Mouse (Mus musculus) liver, embryonic 13.5 days (tissue): Measurements from ENCODE around the gene Ric8a. TPM values are rescaled to one million over a fixed set of nuclear protein-coding genes. Genes with fewer than 3 reads are reported as not detected.

ENCODE experiments used
- ATAC-seq: fragments of 200-750 bp; cut with Nextera tagmentation; 2 replicates; pipeline ENCODE4 v1.8.0; 2017; ENCODE audit warnings: low read depth, mild to moderate bottlenecking, moderate number of reproducible peaks, moderate library complexity
- DNase-seq: peaks from one replicate; pipeline ENCODE4 v3.0.0; 2022
- H3K27ac ChIP-seq: fragments of 300-500 bp; sonication (generic); 2 replicates; pipeline ENCODE4 v1.5.1; 2015; ENCODE audit warnings: moderate library complexity, mild to moderate bottlenecking, inconsistent platforms
- H3K27me3 ChIP-seq: fragments of 300-500 bp; sonication (generic); 2 replicates; pipeline ENCODE4 v1.6.1; 2015; ENCODE audit warnings: mild to moderate bottlenecking, inconsistent platforms
- H3K36me3 ChIP-seq: fragments of 300-500 bp; sonication (generic); 2 replicates; pipeline ENCODE4 v1.6.1; 2015; ENCODE audit warnings: mild to moderate bottlenecking, inconsistent platforms
- H3K4me1 ChIP-seq: fragments of 300-500 bp; sonication (generic); replicated peaks from 2 replicates; pipeline ENCODE4 v1.6.1; 2015; ENCODE audit warnings: inconsistent platforms
- H3K4me2 ChIP-seq: fragments of 300-500 bp; sonication (generic); 2 replicates; pipeline ENCODE4 v1.6.1; 2015; ENCODE audit warnings: inconsistent platforms, mild to moderate bottlenecking, moderate library complexity
- H3K4me3 ChIP-seq: fragments of 300-500 bp; sonication (generic); replicated peaks from 2 replicates; pipeline ENCODE4 v1.5.1; 2015; ENCODE audit warnings: mild to moderate bottlenecking, inconsistent platforms
- H3K9ac ChIP-seq: fragments of 300-500 bp; sonication (generic); 2 replicates; pipeline ENCODE4 v1.6.1; 2015; ENCODE audit warnings: mild to moderate bottlenecking, inconsistent platforms
- H3K9me3 ChIP-seq: fragments of 300-500 bp; sonication (generic); replicated peaks from 2 replicates; pipeline ENCODE4 v1.6.1; 2016; ENCODE audit warnings: inconsistent platforms
- WGBS: fragments of 180-500 bp; shearing (Covaris S2); methylation state at CpG from one replicate; pipeline ENCODE4 v1.1.7; 2015; ENCODE audit not compliant: insufficient replicate concordance; 5-methylcytosine and 5-hydroxymethylcytosine counted together
- polyA plus RNA-seq: library from polyadenylated mRNA; unstranded; fragments of >200 nt; fragmentation: Nextera tagmentation; extraction: Ambion mirVana; gene quantifications from 2 replicates; pipeline ENCODE4 v1.2.1, GENCODE M21; 2015

The Ric8a gene
- polyA plus RNA-seq, 1 experiment from 2014 or later, result 25.1 TPM

DNA sequence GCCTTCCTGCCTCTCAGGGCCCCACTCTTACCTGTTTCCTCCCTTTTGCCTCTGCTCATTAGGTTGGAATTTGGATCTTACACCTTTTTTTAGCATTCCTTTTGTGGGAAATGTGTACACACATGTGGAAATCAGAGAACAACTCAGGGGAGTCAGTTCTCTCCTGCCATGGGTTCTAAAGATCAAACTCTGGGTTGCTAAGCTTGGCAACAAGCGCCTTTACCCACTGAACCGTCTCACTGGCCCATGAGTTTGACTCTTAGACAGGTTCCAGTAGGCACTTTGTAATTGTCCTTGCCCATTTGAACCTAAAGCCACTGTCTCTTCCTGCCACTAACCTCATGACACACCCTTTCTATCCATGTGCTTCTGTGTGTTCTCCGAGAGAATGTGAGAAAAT, 37.9 kb downstream of the Ric8a start:
- Histone ChIP-seq H3K4me3 (no peak overlapping the region), H3K4me2 (no peak overlapping the region), H3K9ac (no peak overlapping the region), H3K9me3 (no peaks in the 10 kb centered on the region), H3K36me3 (peaks cover 79% of the 10 kb centered on the region), H3K27me3 (no peaks in the 10 kb centered on the region), H3K4me1 (no peaks in the 10 kb centered on the region), H3K27ac (no peak overlapping the region; the same call in 1 of the 2 replicates)
- DNase-seq, result no peak
- ATAC-seq, result no peak
- WGBS, result 88% methylated on average over 3 of the region's 3 CpGs

DNA sequence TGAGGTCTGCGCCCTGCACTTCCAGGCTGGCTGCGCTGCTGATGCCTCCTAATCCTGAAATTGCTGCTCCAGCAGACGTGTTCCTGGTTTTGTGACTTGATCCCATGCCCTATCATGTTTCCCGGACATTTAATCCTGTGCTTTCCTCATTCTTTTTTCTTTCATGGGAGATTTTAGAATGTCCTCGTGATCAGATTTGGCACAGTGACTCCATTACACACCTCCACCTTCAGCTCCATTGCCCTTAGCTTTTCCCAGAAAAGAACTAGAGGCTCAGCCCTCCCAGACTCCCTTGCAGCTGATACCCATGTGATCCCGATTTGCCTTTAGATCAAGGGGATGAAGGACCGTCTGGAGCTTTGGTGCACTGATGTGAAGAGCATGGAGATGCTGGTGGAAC, 41.1 kb downstream of the Ric8a start:
- H3K27me3 ChIP-seq, result no peaks in the 10 kb centered on the region
- no peaks in the 10 kb centered on the region for H3K9me3 ChIP-seq
- ATAC-seq (no peak), DNase-seq (no peak)
- peaks cover 58% of the 10 kb centered on the region for H3K36me3 ChIP-seq
- H3K27ac ChIP-seq, result no peak overlapping the region
- no peak overlapping the region for H3K9ac ChIP-seq
- WGBS, result 85% methylated on average over 7 of the region's 7 CpGs
- no peak overlapping the region for H3K4me2 ChIP-seq
- no peaks in the 10 kb centered on the region for H3K4me1 ChIP-seq
- no peak overlapping the region for H3K4me3 ChIP-seq

DNA sequence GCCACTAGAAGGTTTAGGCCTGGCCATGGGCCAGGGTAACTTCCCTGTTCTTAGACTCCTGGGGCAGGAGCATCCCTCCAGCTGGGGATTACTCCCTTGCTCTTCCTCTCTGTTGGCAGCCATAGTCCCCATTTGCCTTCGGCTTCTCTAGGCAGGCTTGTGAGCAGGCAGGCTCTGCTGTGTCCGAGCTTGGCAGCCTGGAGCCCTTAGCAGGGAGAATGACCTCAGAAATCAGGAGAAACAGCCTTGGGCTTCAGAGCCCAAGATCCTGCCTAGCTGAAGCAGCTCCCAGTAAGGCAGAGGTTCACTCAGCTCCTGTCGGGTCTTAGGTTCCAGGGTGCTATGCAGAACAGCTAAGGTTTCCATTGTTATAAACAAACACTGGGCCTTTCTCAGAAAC, 42.4 kb downstream of the Ric8a start:
- no peak overlapping the region for H3K27ac ChIP-seq
- H3K9ac ChIP-seq, result no peak overlapping the region
- no peaks in the 10 kb centered on the region for H3K27me3 ChIP-seq
- 71% methylated on average over 3 of the region's 3 CpGs for WGBS
- no peaks in the 10 kb centered on the region for H3K9me3 ChIP-seq
- ATAC-seq, result no peak
- no peak overlapping the region for H3K4me3 ChIP-seq
- peaks cover 46% of the 10 kb centered on the region for H3K36me3 ChIP-seq
- no peak overlapping the region for H3K4me2 ChIP-seq
- H3K4me1 ChIP-seq, result 0 out of 2 replicates have a peak, but pooled peaks cover under 1% of the 10 kb centered on the region
- no peak for DNase-seq

DNA sequence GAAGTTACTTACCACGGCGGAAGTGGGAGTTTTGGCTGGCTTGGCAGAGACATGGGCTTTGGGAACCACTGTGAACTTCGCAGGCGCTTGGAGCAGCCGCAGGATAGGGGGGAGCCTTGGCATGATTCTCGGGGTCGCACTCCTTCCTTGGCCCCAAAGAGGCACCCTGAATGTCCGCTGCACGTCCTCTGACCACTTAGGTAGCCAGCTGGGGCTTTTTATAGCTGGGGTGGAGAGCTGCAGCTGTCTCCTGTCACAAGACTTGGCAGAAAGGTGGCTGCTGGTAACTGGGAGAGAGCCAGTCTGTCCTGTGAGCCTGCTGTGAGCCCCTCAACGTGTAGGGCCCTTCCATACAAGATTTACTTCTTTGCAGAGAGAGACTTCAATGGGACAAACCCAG, 43.5 kb downstream of the Ric8a start, which contains the start of gene Cox8b:
Gene Cox8b (minus strand): TSS at position 227 of the 400 bp plus-strand sequence.
- Histone ChIP-seq H3K9ac (no peak within 1 kb of the TSS), H3K27me3 (no peaks in the 10 kb centered on the region), H3K9me3 (no peaks in the 10 kb centered on the region), H3K27ac (no peak within 1 kb of the TSS), H3K36me3 (peaks cover 37% of the 10 kb centered on the region), H3K4me3 (no peak within 1 kb of the TSS), H3K4me2 (no peak within 1 kb of the TSS), H3K4me1 (0 out of 2 replicates have a peak, but pooled peaks cover 4% of the 10 kb centered on the region)
- ATAC-seq (no peak), DNase-seq (no peak)
- 68% methylated on average over 10 of the region's 10 CpGs for WGBS

DNA sequence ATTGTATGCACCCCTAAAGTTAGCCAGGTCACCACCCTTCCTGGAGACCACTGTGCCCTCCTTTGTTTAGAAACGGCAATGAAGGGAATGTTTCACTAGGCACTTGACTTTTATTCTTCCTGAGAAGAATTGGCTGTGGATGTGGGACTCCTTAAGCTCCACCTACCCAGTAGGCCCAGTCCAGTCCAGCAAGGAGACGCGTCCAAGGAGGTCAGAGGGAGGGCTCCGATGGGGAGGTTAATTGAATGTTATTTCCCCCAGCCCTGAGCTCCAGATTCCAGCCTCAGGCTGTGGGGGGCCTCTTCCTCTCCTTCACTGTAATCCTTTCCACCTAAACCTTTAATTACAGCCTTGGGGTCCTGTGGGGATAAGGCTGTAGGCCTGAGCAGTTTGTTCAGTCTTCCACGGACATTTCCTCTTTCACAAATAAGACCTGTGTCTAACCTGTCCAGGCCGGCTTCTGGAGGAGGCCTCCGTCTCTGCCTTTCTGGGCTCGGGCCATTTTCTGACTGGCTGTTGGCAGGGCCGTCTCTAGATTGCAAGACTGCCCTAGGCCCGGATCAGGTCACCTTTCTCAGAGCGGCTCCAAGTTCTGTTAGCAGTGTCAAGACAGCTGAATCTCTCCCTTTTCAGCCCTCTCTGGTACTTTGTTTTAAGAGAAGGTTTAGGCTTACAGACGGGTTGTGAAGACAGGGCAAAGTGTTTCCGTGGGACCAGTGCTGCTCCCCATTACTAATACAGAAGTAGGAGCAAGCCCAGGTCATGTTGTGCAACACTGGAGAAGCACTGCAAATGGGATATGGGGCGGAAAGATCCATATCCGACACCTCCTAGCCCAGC, 45.5 kb downstream of the Ric8a start:
- no peak overlapping the region for H3K4me3 ChIP-seq
- H3K9ac ChIP-seq, result no peak overlapping the region
- ATAC-seq, result no peak
- peaks cover 4% of the 10 kb centered on the region; the same call in 1 of the 2 replicates for H3K4me1 ChIP-seq
- H3K9me3 ChIP-seq, result no peaks in the 10 kb centered on the region
- DNase-seq, result no peak
- no peak overlapping the region for H3K27ac ChIP-seq
- H3K27me3 ChIP-seq, result no peaks in the 10 kb centered on the region
- no peak overlapping the region for H3K4me2 ChIP-seq
- peaks cover 20% of the 10 kb centered on the region for H3K36me3 ChIP-seq
- WGBS, result 73% methylated on average over 15 of the region's 15 CpGs

DNA sequence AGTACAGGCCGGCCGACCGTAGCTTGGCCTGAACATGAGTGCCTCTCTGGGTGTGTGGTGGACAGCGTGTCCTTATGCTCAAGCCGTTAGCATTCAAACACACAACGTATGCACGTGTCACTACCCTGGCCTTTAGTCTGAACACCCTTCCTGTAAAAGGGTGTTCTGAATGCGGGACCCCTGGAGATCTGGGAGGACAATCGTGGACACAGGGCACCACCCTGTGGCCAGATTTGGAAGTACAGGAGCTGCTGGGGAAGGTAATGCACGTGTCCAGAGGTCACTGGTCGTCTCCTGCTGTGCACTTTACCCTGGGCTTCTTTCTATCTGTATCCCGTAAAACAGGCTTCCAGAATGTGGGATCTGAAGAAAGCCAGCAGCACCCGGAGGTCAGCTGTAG, 46.5 kb downstream of the Ric8a start:
- Histone ChIP-seq H3K36me3 (peaks cover 10% of the 10 kb centered on the region), H3K4me2 (no peak overlapping the region), H3K9me3 (no peaks in the 10 kb centered on the region), H3K4me3 (no peak overlapping the region), H3K9ac (no peak overlapping the region), H3K27ac (no peak overlapping the region), H3K4me1 (peaks cover 4% of the 10 kb centered on the region), H3K27me3 (no peaks in the 10 kb centered on the region)
- peak; percentile 55 for DNase-seq
- WGBS, result 28% methylated on average over 13 of the region's 13 CpGs
- ATAC-seq, result peak; percentile 37

DNA sequence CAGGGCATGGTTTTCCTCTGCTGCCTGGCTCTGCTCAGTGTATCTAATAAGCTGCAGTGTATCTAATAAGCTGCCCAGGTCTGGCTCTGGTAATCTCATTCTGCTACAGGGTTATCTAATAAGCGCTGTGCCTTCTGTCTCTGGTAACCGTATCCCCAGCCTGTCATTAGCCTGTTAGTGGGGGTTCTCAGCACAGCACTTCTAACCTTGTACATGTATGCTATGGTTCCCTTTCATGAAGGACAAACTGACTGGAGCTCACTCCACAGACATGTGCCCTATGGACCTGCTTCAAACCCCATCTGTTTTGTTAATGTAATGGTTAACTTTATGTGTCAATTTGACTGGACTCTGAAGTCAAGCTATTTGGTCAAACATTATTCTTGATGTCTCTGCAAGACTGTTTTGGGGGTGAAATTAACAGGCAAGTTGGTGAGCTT, 48.9 kb downstream of the Ric8a start:
- Histone ChIP-seq H3K4me1 (peaks cover 14% of the 10 kb centered on the region), H3K4me3 (no peak overlapping the region; the same call in 1 of the 2 replicates), H3K27ac (peak overlapping the region; percentile 75), H3K36me3 (no peaks in the 10 kb centered on the region), H3K4me2 (peak overlapping the region; percentile 42), H3K9me3 (no peaks in the 10 kb centered on the region), H3K27me3 (no peaks in the 10 kb centered on the region), H3K9ac (no peak overlapping the region)
- DNase-seq (no peak), ATAC-seq (peak; percentile 36)
- 26% methylated on average over 2 of the region's 2 CpGs for WGBS

DNA sequence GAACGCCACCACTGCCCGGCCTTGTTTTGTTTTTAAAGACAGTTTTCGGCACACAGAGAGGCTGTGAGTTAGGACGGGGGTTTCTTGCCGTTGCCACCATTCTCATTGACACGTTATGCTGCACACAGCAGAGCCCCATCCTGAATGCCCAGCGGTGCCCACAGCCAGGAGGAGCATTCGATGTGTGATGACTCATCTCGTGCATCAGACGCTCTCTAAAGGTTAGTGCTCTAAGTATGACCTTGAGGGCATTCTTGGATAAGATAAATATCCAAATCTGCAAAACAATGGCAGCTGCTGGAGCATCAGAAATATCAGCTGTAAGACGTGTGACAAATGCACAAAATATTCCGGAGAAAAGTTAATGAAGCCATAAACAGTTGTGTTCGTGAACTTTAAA, 50.4 kb downstream of the Ric8a start:
- ATAC-seq, result no peak
- DNase-seq, result no peak
- Histone ChIP-seq H3K4me3 (0 out of 2 replicates have a peak overlapping the region, but pooled peaks have one; percentile 14), H3K27me3 (no peaks in the 10 kb centered on the region), H3K27ac (peak overlapping the region; percentile 75; the same call in 1 of the 2 replicates), H3K4me1 (peaks cover 14% of the 10 kb centered on the region), H3K9ac (no peak overlapping the region; the same call in 1 of the 2 replicates), H3K36me3 (no peaks in the 10 kb centered on the region), H3K4me2 (peak overlapping the region; percentile 42), H3K9me3 (no peaks in the 10 kb centered on the region)
- 70% methylated on average over 13 of the region's 13 CpGs for WGBS

DNA sequence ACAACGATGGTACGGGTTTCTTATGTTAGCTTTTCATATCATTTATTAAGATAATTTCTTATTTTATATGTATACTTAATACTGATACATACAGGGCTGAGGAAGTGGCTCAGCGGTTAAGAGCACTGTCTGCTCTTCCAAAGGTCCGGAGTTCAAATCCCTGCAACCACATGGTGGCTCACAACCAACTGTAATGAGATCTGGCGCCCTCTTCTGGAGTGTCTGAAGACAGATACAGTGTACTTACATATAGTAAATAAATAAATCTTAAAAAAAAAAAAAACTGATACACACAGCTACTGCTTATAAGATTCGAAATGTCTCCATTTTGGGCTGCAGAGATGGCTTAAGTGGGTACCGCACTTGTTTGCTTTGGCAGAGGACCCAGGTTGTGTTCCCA, 50.9 kb downstream of the Ric8a start:
- H3K4me1 ChIP-seq, result peaks cover 20% of the 10 kb centered on the region
- H3K9me3 ChIP-seq, result no peaks in the 10 kb centered on the region
- ATAC-seq (no peak), DNase-seq (no peak)
- 0 out of 2 replicates have a peak, but pooled peaks cover 2% of the 10 kb centered on the region for H3K27me3 ChIP-seq
- WGBS, result 69% methylated on average over 7 of the region's 7 CpGs
- H3K9ac ChIP-seq, result no peak overlapping the region
- no peaks in the 10 kb centered on the region for H3K36me3 ChIP-seq
- no peak overlapping the region for H3K4me2 ChIP-seq
- no peak overlapping the region for H3K4me3 ChIP-seq
- H3K27ac ChIP-seq, result peak overlapping the region; percentile 71; the same call in 1 of the 2 replicates

DNA sequence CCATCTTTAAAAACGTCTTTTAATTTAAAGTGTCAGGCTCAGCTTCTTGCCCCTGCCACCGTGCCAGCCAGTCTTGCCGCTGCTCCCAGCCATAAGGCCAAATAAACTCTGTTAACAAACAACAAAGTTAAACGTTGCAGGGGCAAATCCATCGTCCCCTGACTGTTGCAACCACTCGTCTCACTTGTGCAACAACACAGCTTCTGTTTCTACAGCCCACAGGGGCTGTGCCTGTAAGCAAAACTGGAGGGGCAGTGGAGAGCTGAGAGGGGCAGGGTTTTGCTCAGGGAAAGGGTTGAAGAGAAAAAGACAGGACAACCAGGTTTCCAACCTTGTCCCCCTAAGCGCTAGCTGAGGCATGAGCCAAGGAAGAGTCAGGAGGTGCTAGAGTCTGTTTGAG, 51.4 kb downstream of the Ric8a start:
- Histone ChIP-seq H3K9ac (no peak overlapping the region), H3K36me3 (no peaks in the 10 kb centered on the region), H3K4me2 (peak overlapping the region; percentile 60; the same call in 1 of the 2 replicates), H3K4me1 (peaks cover 20% of the 10 kb centered on the region), H3K27me3 (0 out of 2 replicates have a peak, but pooled peaks cover 3% of the 10 kb centered on the region), H3K27ac (peak overlapping the region; percentile 71), H3K9me3 (no peaks in the 10 kb centered on the region), H3K4me3 (no peak overlapping the region)
- ATAC-seq (no peak), DNase-seq (no peak)
- WGBS, result 35% methylated on average over 7 of the region's 7 CpGs

DNA sequence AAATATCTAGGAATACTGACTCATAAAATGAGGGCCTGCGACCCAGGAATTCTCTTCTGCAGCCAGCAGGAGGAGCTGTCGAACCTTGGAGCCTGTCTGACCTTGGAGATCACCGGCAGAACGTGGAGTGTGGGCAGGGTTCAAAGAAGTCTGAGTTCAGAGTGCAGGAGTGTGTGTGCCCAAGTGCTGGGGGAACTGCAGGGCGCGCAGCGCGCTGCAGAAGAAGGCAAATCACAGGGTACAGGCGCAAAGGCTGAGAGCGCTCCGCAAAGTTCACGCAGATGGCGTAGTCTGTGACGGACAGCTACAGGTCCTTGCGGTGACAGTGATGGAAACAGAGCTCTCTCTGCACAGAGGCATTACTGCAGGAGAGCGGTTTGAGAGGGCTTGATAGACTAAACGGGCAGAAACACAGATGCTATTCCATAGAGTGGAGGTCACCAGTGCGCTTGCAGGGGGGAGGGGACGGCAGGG, 51.9 kb downstream of the Ric8a start:
- WGBS, result 2% methylated on average over 19 of the region's 19 CpGs
- peak overlapping the region; percentile 7; the same call in 1 of the 2 replicates for H3K9ac ChIP-seq
- H3K27me3 ChIP-seq, result 0 out of 2 replicates have a peak, but pooled peaks cover 3% of the 10 kb centered on the region
- H3K36me3 ChIP-seq, result no peaks in the 10 kb centered on the region
- peak overlapping the region; percentile 71 for H3K27ac ChIP-seq
- peak overlapping the region; percentile 60 for H3K4me2 ChIP-seq
- H3K9me3 ChIP-seq, result no peaks in the 10 kb centered on the region
- H3K4me3 ChIP-seq, result peak overlapping the region; percentile 37
- DNase-seq (peak; percentile 48), ATAC-seq (peak; percentile 52)
- H3K4me1 ChIP-seq, result peaks cover 20% of the 10 kb centered on the region
